Mouse (Mus musculus) hindbrain, embryonic 10.5 days (tissue): ENCODE measurements around the gene Mcmbp. TPM values are rescaled to one million over a fixed set of nuclear protein-coding genes. Genes with fewer than 3 reads are reported as not detected.
A peak's percentile ranks its signal among the peaks of the same experiment; 100 is the strongest.

ENCODE experiments used
- DNase-seq: peaks from one replicate; pipeline ENCODE4 v3.0.0-alpha.2; 2017; ENCODE audit warnings: low spot score
- H3K27ac ChIP-seq: fragments of 300-500 bp; sonication (generic); 2 replicates; pipeline ENCODE4 v1.5.1; 2016; ENCODE audit warnings: mild to moderate bottlenecking, moderate library complexity
- H3K27me3 ChIP-seq: fragments of 300-500 bp; sonication (generic); 2 replicates; pipeline ENCODE4 v1.6.1; 2016; ENCODE audit warnings: mild to moderate bottlenecking; ENCODE audit not compliant: poor library complexity, insufficient read depth, severe bottlenecking
- H3K36me3 ChIP-seq: fragments of 300-500 bp; sonication (generic); 2 replicates; pipeline ENCODE4 v1.6.1; 2016; ENCODE audit warnings: mild to moderate bottlenecking, moderate library complexity
- H3K4me1 ChIP-seq: fragments of 300-500 bp; sonication (generic); replicated peaks from 2 replicates; pipeline ENCODE4 v1.6.1; 2016; ENCODE audit warnings: mild to moderate bottlenecking
- H3K4me3 ChIP-seq: fragments of 300-500 bp; sonication (generic); 2 replicates; pipeline ENCODE4 v1.5.1; 2016; ENCODE audit warnings: mild to moderate bottlenecking, moderate library complexity
- H3K9me3 ChIP-seq: fragments of 300-500 bp; sonication (generic); 2 replicates; pipeline ENCODE4 v1.6.1; 2016; ENCODE audit warnings: mild to moderate bottlenecking, moderate library complexity
- WGBS: fragments of 180-500 bp; shearing (Covaris S2); methylation state at CpG from one replicate; pipeline ENCODE4 v1.1.7; 2016; 5-methylcytosine and 5-hydroxymethylcytosine counted together
- polyA plus RNA-seq: library from polyadenylated mRNA; unstranded; fragments of >200 nt; fragmentation: Nextera tagmentation; extraction: Ambion mirVana; gene quantifications from 2 replicates; pipeline ENCODE4 v1.2.1, GENCODE M21; 2016

Mcmbp gene
- polyA plus RNA-seq: 68.0 and 75.3 TPM in 2 replicates

DNA sequence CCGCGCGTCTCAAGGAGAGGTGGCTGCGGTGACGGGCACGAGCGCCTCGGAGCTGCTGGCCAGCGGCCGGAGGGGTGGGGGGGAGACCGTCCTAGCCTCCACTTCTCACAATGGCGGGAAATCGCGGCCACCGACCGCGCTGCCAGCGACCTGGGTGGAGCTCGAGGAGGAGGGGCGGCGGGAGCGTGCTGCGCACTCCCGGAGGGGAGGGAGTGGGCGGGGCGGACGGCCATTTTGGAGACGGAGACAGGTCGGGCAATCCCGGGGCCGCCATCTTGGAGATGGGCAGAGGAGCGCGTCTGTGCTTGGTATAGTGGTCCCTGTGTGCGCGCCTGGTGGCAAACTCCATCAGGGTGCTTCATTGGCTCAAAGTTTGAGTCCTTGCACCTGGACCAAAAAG lies at the start of gene Mcmbp:
Gene Mcmbp, minus strand, starts transcription at position 162 of the 400 bp plus-strand sequence.
- Histone ChIP-seq H3K36me3 (peaks cover 27% of the 10 kb centered on the region), H3K9me3 (0 out of 2 replicates have a peak, but pooled peaks cover 2% of the 10 kb centered on the region), H3K4me3 (peak within 1 kb of the TSS; percentile 98), H3K27ac (peak within 1 kb of the TSS; percentile 98), H3K4me1 (peaks cover 26% of the 10 kb centered on the region), H3K27me3 (peaks cover 21% of the 10 kb centered on the region)
- WGBS: under 1% methylated on average over 35 of the region's 35 CpGs
- peak; percentile 97 for DNase-seq

DNA sequence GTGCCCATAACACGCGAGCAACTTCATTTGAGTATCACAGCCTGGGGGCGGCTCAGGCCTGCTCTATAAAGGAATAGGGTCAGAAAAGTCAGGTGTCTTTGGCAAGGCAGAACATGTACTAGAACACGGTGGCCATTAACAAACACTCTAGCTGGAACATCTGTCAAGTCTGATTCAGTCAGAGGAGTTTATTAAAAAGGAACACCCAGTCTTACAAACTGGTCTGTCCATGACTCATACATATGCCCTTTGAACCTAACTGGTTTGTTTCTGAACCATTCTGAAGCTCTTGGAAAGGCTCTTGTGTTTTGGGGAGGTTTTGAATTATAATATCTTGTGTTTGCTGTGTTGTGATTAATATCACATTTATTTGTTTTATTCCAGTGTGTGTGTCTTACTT lies 49.8 kb upstream of the Mcmbp start:
- no peak overlapping the region for H3K4me3 ChIP-seq
- no peaks in the 10 kb centered on the region for H3K4me1 ChIP-seq
- H3K9me3 ChIP-seq: 0 out of 2 replicates have a peak, but pooled peaks cover 2% of the 10 kb centered on the region
- no peak for DNase-seq
- 88% methylated on average over 4 of the region's 4 CpGs for WGBS
- H3K36me3 ChIP-seq: peaks cover 18% of the 10 kb centered on the region
- no peak overlapping the region for H3K27ac ChIP-seq
- no peaks in the 10 kb centered on the region for H3K27me3 ChIP-seq

DNA sequence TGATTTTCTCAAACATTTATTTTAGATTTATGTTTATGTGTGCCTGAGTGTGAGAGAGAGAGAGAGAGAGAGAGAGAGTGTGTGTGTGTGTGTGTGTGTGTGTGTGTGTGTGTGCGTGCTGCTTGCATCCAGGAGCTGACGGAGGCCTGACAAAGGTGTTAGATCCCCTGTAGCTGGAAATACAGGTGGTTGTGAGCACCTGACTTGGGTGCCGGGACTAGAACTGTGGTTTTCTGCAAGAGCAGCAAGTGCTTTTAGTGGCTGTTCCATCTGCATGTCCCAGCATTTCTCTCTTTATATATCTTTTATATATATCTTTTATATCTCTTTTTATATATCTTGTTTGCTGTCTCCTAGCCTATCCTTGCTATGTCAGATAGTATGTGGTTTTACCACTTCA lies 41.6 kb upstream of the Mcmbp start:
- 94% methylated on average over 3 of the region's 3 CpGs for WGBS
- Histone ChIP-seq H3K27ac (no peak overlapping the region), H3K4me1 (no peaks in the 10 kb centered on the region), H3K4me3 (no peak overlapping the region), H3K9me3 (0 out of 2 replicates have a peak, but pooled peaks cover 2% of the 10 kb centered on the region), H3K36me3 (peaks cover 94% of the 10 kb centered on the region), H3K27me3 (no peaks in the 10 kb centered on the region)
- no peak for DNase-seq

DNA sequence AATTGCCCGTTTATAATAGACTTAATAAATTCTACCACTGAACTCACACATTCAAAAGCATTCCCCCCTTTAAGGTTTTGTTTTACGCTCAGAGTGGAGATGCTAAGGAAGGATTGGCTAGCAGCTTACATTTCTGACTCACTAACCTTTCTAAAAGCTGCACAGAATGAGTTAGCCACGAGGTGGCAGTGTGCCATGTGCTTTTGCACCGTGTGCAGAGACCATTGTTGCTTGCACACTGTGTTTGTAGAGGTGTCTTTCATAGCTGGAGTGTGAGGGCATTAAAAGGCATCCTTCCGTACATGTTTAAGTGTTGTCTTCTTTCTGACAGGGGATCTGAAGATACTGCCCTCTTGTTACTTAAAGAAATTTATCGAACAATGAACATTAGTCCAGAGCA lies 39.0 kb upstream of the Mcmbp start:
- no peak overlapping the region for H3K4me3 ChIP-seq
- no peaks in the 10 kb centered on the region for H3K4me1 ChIP-seq
- H3K9me3 ChIP-seq: no peaks in the 10 kb centered on the region
- no peak overlapping the region for H3K27ac ChIP-seq
- 54% methylated on average over 6 of the region's 6 CpGs for WGBS
- DNase-seq: peak; percentile 63
- no peaks in the 10 kb centered on the region for H3K27me3 ChIP-seq
- peaks cover 97% of the 10 kb centered on the region for H3K36me3 ChIP-seq

DNA sequence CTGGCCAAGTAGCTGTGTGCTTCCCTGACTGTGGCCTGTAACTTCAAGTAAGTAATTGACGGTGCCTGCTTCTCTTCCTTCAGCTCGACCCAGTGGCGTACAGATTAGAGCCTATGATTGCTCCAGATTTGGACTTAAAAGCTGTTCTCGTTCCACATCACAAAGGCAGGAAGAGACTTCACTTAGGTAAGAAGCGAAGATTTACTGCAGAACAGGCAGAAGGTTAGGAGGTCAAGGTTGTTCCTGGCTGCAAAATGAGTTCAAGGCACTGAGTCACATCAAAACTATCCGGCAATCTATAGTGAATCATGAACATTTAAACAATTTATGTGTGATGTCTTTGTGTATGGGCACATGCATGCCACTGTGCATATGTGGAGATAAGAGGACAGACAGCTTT lies 36.9 kb upstream of the Mcmbp start:
- WGBS: 92% methylated on average over 6 of the region's 6 CpGs
- no peaks in the 10 kb centered on the region for H3K4me1 ChIP-seq
- no peak overlapping the region for H3K4me3 ChIP-seq
- no peak overlapping the region for H3K27ac ChIP-seq
- H3K27me3 ChIP-seq: no peaks in the 10 kb centered on the region
- peaks cover 100% of the 10 kb centered on the region for H3K36me3 ChIP-seq
- no peak for DNase-seq
- no peaks in the 10 kb centered on the region for H3K9me3 ChIP-seq

DNA sequence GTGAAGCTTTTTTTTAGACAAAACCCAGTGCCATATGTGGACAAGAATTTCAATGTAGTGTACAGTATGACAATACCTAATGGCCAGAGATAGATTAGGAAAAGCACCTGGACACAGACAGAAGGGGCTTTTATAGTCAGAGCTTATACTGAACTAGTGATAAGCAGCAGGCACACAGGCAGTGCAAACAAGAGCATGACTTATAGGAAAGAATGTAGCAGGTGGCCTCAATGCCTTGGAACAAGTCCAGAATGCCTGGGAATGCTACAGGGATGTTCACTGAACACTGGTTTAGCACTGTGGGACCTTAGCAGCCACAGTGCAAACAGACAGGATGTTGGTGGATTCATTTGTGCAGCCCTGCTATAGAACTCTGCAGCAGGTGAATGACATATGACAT lies 26.4 kb upstream of the Mcmbp start:
- H3K27me3 ChIP-seq: no peaks in the 10 kb centered on the region
- peaks cover 94% of the 10 kb centered on the region for H3K36me3 ChIP-seq
- H3K27ac ChIP-seq: no peak overlapping the region
- H3K9me3 ChIP-seq: no peaks in the 10 kb centered on the region
- DNase-seq: no peak
- H3K4me3 ChIP-seq: no peak overlapping the region
- no peaks in the 10 kb centered on the region for H3K4me1 ChIP-seq

DNA sequence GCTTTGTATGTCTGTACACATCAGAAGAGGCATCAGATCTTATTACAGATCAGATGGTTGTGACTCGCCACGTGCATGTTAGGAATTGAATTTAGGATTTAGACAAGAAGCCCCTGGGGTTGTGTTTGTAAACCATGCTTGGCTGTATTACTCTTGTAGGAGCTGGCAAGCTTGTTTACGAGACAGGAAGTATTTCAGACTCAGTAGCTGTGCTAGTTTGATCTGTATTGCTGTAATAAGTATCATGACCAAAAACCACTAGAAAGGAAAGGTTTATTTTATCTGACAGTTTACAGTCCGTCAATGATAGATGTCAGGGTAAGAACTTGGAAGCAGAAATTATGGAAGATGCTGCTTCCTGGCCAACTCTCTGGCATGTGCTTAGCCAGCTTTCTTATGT lies 18.7 kb upstream of the Mcmbp start:
- H3K4me3 ChIP-seq: no peak overlapping the region
- H3K27ac ChIP-seq: no peak overlapping the region
- 95% methylated on average over 4 of the region's 4 CpGs for WGBS
- no peaks in the 10 kb centered on the region for H3K27me3 ChIP-seq
- H3K4me1 ChIP-seq: no peaks in the 10 kb centered on the region
- H3K9me3 ChIP-seq: no peaks in the 10 kb centered on the region
- H3K36me3 ChIP-seq: peaks cover 98% of the 10 kb centered on the region
- DNase-seq: no peak

DNA sequence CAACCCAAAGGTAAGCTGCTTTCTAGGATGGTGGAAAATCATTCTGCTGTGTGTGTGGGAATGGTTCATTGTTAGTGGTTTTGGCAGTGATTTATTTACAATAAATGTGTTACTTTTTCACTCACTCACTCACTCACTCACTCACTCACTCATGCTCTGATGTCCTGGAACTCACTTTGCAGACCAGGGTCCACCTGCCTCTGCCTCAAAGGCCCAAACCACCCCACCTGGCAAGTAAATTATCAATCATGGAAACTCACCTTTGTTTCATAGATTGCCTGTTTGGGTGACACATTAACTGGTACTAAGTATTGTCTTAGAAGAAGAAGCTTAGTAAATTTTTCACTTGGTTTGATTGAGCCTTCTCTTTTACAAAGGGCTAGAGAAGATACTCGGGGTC lies 15.1 kb upstream of the Mcmbp start:
- Histone ChIP-seq H3K4me1 (no peaks in the 10 kb centered on the region), H3K27me3 (no peaks in the 10 kb centered on the region), H3K27ac (no peak overlapping the region), H3K9me3 (no peaks in the 10 kb centered on the region), H3K36me3 (peaks cover 99% of the 10 kb centered on the region), H3K4me3 (no peak overlapping the region)
- 94% methylated on average over 1 of the region's 1 CpGs for WGBS
- DNase-seq: no peak

DNA sequence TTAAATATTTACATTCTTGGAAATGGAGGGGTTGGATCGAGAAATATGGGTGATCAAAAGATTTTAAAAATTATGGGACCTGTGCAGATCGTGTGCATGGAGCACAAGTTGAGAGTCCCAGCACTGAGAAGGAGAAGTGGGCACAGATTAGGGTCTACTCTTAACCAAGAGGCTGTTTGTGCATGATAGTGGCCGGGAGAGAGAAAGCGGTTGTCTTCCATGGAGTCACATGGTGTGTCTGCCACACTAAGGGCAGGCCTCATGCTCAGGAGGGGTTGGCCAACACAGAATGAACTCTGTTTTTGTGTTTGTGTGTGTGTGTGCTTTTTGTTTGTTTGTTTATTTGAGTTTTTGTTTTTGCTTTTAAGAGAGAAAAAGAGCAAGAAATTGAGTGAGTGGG lies 11.7 kb upstream of the Mcmbp start:
- 94% methylated on average over 4 of the region's 4 CpGs for WGBS

DNA sequence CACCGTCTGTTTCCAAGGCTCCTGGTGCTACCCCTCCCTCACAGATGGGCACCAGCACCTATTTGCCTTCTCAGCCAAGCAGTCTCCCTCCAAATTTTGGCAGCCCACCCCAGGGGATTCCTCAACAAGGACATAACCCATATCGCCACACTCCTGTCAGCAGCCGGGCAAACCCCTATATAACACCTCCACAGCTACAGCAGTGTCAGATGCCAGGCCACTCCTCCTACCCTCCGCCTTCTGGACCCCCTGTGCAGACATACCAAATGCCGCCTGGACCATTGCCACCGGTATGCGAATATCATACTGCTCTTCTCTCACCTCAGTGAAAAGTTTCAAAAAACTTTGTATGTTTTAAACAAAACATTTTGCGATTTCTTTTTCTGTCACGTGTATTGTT lies 10.0 kb upstream of the Mcmbp start:
- 95% methylated on average over 9 of the region's 9 CpGs for WGBS
- H3K36me3 ChIP-seq: peaks cover 63% of the 10 kb centered on the region
- no peaks in the 10 kb centered on the region for H3K27me3 ChIP-seq
- H3K27ac ChIP-seq: no peak overlapping the region
- H3K9me3 ChIP-seq: no peaks in the 10 kb centered on the region
- no peak for DNase-seq
- no peak overlapping the region for H3K4me3 ChIP-seq
- peaks cover 31% of the 10 kb centered on the region for H3K4me1 ChIP-seq

More for the DNA sequence above, 11.7 kb upstream of the Mcmbp start:
- Histone ChIP-seq H3K36me3 (peaks cover 79% of the 10 kb centered on the region), H3K9me3 (no peaks in the 10 kb centered on the region), H3K4me1 (peaks cover 17% of the 10 kb centered on the region; the same call in 1 of the 2 replicates), H3K27me3 (no peaks in the 10 kb centered on the region), H3K27ac (no peak overlapping the region), H3K4me3 (no peak overlapping the region)
- DNase-seq: no peak

DNA sequence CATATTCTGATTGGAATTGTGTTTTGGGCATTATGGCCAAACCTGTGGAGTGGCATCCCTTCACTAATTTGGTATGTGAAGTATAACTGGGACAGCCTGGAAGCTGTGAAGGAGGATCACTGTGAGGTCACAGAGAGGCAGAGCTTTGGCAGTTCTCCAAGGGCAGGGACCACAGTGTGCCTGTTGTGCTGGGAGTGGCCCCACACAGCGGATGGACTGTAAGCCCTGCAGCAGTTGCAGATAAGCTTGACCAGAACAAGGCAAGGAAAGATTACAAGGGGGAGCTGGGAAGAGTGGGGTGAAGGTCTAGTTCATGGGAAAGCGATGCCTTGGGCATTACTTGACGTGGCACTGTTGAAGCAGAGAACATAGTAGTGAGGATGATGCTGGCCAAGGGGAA lies 8.5 kb upstream of the Mcmbp start:
- no peak overlapping the region for H3K4me3 ChIP-seq
- no peak for DNase-seq
- WGBS: 88% methylated on average over 3 of the region's 3 CpGs
- H3K27me3 ChIP-seq: no peaks in the 10 kb centered on the region
- H3K9me3 ChIP-seq: no peaks in the 10 kb centered on the region
- H3K4me1 ChIP-seq: peaks cover 38% of the 10 kb centered on the region
- H3K36me3 ChIP-seq: peaks cover 48% of the 10 kb centered on the region
- H3K27ac ChIP-seq: no peak overlapping the region

DNA sequence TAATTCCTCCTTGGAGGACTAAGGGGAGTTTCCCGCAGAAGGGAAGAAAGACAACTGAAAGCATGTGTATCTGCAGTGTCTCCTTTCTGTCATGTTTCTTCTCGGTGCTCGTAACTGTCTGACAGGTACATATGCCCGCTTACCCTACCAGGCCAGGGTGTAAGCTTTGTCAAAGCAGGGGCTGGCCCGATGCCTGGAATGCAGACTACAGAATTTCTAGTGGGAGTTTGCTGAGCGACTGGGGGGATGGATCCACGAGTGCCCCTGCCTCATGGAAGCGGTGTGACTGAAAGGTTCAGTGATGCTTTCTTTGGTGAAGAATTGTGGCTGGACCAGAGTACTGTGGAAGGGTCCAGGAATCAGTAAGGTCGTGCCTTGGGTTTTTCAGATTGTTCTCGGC lies 5.9 kb upstream of the Mcmbp start:
- no peak for DNase-seq
- Histone ChIP-seq H3K4me1 (peaks cover 38% of the 10 kb centered on the region), H3K9me3 (no peaks in the 10 kb centered on the region), H3K36me3 (peaks cover 22% of the 10 kb centered on the region), H3K4me3 (peak overlapping the region; percentile 98), H3K27me3 (peaks cover 20% of the 10 kb centered on the region), H3K27ac (no peak overlapping the region)
- 90% methylated on average over 10 of the region's 10 CpGs for WGBS

DNA sequence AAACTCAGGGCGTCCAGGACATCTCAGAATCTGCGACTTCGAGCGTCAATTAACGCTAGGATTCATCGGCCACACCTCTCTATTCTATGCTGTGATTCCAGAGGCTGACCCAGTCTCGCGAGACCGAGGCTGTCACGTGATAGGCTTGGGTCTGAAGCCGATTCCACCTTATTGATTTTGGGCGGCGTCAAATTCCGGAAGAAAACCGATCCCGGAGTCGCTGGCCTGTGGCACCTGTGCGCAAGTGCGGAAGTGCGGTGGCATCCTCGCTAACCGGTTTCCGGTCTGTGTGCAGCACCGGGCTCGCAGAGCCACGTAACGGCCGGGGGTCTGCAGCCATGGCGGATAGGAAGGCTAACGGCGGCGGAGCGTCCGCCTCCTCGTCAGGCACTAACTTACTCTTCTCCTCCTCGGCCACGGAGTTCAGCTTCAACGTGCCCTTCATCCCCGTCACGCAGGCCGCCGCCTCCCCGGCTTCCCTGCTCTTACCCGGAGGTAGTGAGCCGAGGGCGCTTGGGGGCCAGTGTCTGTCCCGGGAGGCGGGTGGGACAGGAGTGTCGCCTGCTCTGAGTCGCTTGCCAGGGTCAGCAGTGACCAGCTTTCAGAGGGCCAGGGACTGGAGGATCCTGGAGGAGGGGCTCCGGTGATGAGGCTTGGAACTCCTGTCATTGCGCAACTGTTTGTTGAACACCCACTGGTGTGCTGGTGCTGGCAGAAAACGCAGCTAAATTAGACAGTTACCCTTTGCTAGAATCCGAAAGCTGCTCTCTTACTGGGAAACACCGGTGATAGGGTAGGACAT lies 4.6 kb upstream of the Mcmbp start, which contains the start of gene Sec23ip:
Gene Sec23ip, plus strand, starts transcription at position 260 of the 802 bp plus-strand sequence.
- under 1% methylated on average over 55 of the region's 55 CpGs for WGBS
- Histone ChIP-seq H3K4me3 (peak within 1 kb of the TSS; percentile 98), H3K27ac (peak within 1 kb of the TSS; percentile 93), H3K9me3 (no peaks in the 10 kb centered on the region), H3K27me3 (peaks cover 21% of the 10 kb centered on the region), H3K36me3 (peaks cover 9% of the 10 kb centered on the region), H3K4me1 (peaks cover 41% of the 10 kb centered on the region)
- DNase-seq: peak; percentile 99
